Mouse (Mus musculus) limb, embryonic 15.5 days (tissue): Measurements from ENCODE around the gene Ift43. TPM values are rescaled to one million over a fixed set of nuclear protein-coding genes. Genes with fewer than 3 reads are reported as not detected.

Experiments
- ATAC-seq: fragments of 200-750 bp; cut with Nextera tagmentation; 2 replicates; pipeline ENCODE4 v1.8.0; 2017; ENCODE audit warnings: low read depth, moderate TSS enrichment; ENCODE audit not compliant: insufficient number of reproducible peaks, low FRiP score, low TSS enrichment
- H3K27ac ChIP-seq: fragments of 300-500 bp; sonication (generic); 2 replicates; pipeline ENCODE4 v1.5.1; 2015; ENCODE audit warnings: moderate library complexity, mild to moderate bottlenecking, inconsistent platforms
- H3K27me3 ChIP-seq: fragments of 300-500 bp; sonication (generic); 2 replicates; pipeline ENCODE4 v1.6.1; 2015; ENCODE audit warnings: inconsistent platforms
- H3K36me3 ChIP-seq: fragments of 300-500 bp; sonication (generic); 2 replicates; pipeline ENCODE4 v1.6.1; 2015; ENCODE audit warnings: inconsistent platforms
- H3K4me1 ChIP-seq: fragments of 300-500 bp; sonication (generic); 2 replicates; pipeline ENCODE4 v1.6.1; 2015; ENCODE audit warnings: inconsistent platforms
- H3K4me2 ChIP-seq: fragments of 300-500 bp; sonication (generic); 2 replicates; pipeline ENCODE4 v1.6.1; 2015; ENCODE audit warnings: mild to moderate bottlenecking, inconsistent platforms
- H3K4me3 ChIP-seq: fragments of 300-500 bp; sonication (generic); 2 replicates; pipeline ENCODE4 v1.5.1; 2015; ENCODE audit warnings: mild to moderate bottlenecking, inconsistent platforms
- H3K9ac ChIP-seq: fragments of 300-500 bp; sonication (generic); 2 replicates; pipeline ENCODE4 v1.6.1; 2015; ENCODE audit warnings: inconsistent platforms
- H3K9me3 ChIP-seq: fragments of 300-500 bp; sonication (generic); 2 replicates; pipeline ENCODE4 v1.6.1; 2016; ENCODE audit warnings: inconsistent platforms
- WGBS: fragments of 180-500 bp; shearing (Covaris S2); methylation state at CpG from one replicate; pipeline ENCODE4 v1.1.7; 2015; 5-methylcytosine and 5-hydroxymethylcytosine counted together
- polyA plus RNA-seq: library from polyadenylated mRNA; unstranded; fragments of >200 nt; fragmentation: Nextera tagmentation; extraction: Ambion mirVana; gene quantifications from 2 replicates; pipeline ENCODE4 v1.2.1, GENCODE M21; 2015

Gene Ift43
- polyA plus RNA-seq, 1 experiment from 2014 or later = 78.3 TPM

- 35% methylated on average over 2 of the region's 2 CpGs for WGBS
- Histone ChIP-seq H3K27me3 (no peaks in the 10 kb centered on the region), H3K4me1 (peaks cover 22% of the 10 kb centered on the region), H3K9me3 (no peaks in the 10 kb centered on the region), H3K27ac (no peak overlapping the region), H3K9ac (no peak overlapping the region), H3K4me2 (no peak overlapping the region), H3K36me3 (no peaks in the 10 kb centered on the region), H3K4me3 (no peak overlapping the region)
- ATAC-seq = no peak
Observed at GRCm38 (mm10) chr12:86132799-86133198, 50.5 kb downstream of the Ift43 start.

- H3K4me2 ChIP-seq = no peak overlapping the region
- H3K9me3 ChIP-seq = no peaks in the 10 kb centered on the region
- 0 out of 2 replicates have a peak, but pooled peaks cover 8% of the 10 kb centered on the region for H3K36me3 ChIP-seq
- H3K9ac ChIP-seq = no peak overlapping the region
- WGBS = 48% methylated on average over 4 of the region's 4 CpGs
- H3K27me3 ChIP-seq = no peaks in the 10 kb centered on the region
- no peak for ATAC-seq
- no peak overlapping the region for H3K27ac ChIP-seq
- peaks cover 8% of the 10 kb centered on the region; the same call in 1 of the 2 replicates for H3K4me1 ChIP-seq
- H3K4me3 ChIP-seq = no peak overlapping the region
Observed at GRCm38 (mm10) chr12:86135691-86136090, 53.4 kb downstream of the Ift43 start.

- WGBS = 66% methylated on average over 9 of the region's 9 CpGs
- Histone ChIP-seq H3K9me3 (no peaks in the 10 kb centered on the region), H3K4me3 (no peak overlapping the region), H3K36me3 (0 out of 2 replicates have a peak, but pooled peaks cover 8% of the 10 kb centered on the region), H3K27ac (no peak overlapping the region), H3K27me3 (no peaks in the 10 kb centered on the region), H3K4me1 (peaks cover 8% of the 10 kb centered on the region; the same call in 1 of the 2 replicates), H3K4me2 (no peak overlapping the region), H3K9ac (no peak overlapping the region)
- no peak for ATAC-seq
Observed at GRCm38 (mm10) chr12:86138696-86139095, 56.4 kb downstream of the Ift43 start.

DNA sequence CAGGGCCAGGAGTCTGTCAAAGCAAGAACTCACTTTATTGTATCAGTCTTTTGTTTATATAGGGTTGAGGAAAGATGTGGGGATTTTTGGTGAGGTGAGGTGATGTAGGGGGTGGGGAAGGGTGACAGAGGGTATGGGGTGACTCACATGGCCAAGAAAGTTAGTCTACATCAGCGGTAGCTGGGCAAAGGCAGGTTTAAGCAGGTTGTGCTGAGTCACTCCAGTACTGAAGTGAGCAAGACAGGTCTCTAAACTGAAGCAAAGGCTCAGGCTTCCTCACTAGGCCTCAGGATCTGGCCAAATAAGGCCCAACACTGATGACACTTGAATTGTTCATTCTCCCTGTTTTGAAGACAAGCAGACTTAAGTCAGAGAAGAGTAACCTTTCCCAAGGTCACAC, 60.0 kb downstream of the Ift43 start:
- Histone ChIP-seq H3K36me3 (0 out of 2 replicates have a peak, but pooled peaks cover 8% of the 10 kb centered on the region), H3K9ac (no peak overlapping the region), H3K4me3 (no peak overlapping the region), H3K4me2 (no peak overlapping the region), H3K9me3 (no peaks in the 10 kb centered on the region), H3K4me1 (no peaks in the 10 kb centered on the region), H3K27ac (no peak overlapping the region), H3K27me3 (no peaks in the 10 kb centered on the region)
- 86% methylated on average over 1 of the region's 1 CpGs for WGBS
- no peak for ATAC-seq

GRCm38 (mm10) chr12:86146246-86146645, 63.9 kb downstream of the Ift43 start:
- no peak for ATAC-seq
- H3K4me3 ChIP-seq = no peak overlapping the region
- no peaks in the 10 kb centered on the region for H3K27me3 ChIP-seq
- H3K9me3 ChIP-seq = no peaks in the 10 kb centered on the region
- H3K4me2 ChIP-seq = no peak overlapping the region
- no peak overlapping the region for H3K9ac ChIP-seq
- WGBS = 85% methylated on average over 3 of the region's 3 CpGs
- no peaks in the 10 kb centered on the region for H3K4me1 ChIP-seq
- peaks cover 7% of the 10 kb centered on the region; the same call in 1 of the 2 replicates for H3K36me3 ChIP-seq
- H3K27ac ChIP-seq = no peak overlapping the region

DNA sequence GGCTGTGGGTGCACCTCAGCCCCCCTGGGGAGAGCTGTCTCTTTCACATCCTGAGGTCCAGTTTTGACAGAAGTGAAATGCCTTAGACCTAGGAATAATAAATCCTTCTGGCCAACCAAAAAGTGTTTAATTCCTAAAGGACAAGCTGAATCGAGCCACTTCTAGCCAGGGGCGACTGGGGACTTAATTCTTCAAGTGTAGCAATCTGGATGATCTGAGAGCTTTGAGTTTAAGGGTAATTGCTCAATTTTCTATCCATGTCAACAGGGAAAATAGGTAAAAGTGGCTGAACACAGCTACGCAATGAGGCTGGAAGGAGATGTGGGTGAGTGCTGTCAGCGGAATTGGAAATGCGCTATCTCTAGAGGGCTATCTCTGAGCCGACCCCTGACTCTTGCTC, 65.9 kb downstream of the Ift43 start:
- H3K36me3 ChIP-seq = peaks cover 7% of the 10 kb centered on the region; the same call in 1 of the 2 replicates
- H3K4me3 ChIP-seq = no peak overlapping the region
- H3K4me2 ChIP-seq = no peak overlapping the region
- 87% methylated on average over 6 of the region's 6 CpGs for WGBS
- 0 out of 2 replicates have a peak, but pooled peaks cover 4% of the 10 kb centered on the region for H3K4me1 ChIP-seq
- no peaks in the 10 kb centered on the region for H3K27me3 ChIP-seq
- no peak overlapping the region for H3K27ac ChIP-seq
- H3K9ac ChIP-seq = no peak overlapping the region
- no peak for ATAC-seq
- H3K9me3 ChIP-seq = no peaks in the 10 kb centered on the region

DNA sequence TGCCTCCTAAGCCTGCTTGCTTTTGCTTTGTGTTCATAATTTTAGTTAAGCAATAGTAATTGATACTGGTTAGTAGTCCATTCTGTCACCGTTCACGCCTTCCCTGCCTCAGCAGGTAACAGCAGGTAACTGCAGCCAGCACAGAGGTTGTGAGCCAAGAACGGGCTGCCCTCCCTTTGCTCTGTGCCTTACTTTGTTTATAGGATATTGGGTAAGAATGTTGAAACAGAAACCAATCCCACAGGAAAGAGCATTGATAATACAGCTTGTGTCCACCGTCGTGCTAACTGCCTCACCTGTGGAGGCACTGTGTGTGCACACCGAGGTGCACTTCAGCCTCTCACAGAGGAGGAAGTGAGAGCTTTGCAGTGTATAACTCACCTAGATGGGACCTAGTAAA, 66.7 kb downstream of the Ift43 start:
- no peaks in the 10 kb centered on the region for H3K9me3 ChIP-seq
- no peak overlapping the region for H3K27ac ChIP-seq
- H3K4me1 ChIP-seq = peaks cover 7% of the 10 kb centered on the region; the same call in 1 of the 2 replicates
- H3K9ac ChIP-seq = no peak overlapping the region
- no peak for ATAC-seq
- 80% methylated on average over 6 of the region's 6 CpGs for WGBS
- peaks cover 7% of the 10 kb centered on the region; the same call in 1 of the 2 replicates for H3K36me3 ChIP-seq
- H3K4me2 ChIP-seq = no peak overlapping the region
- H3K4me3 ChIP-seq = no peak overlapping the region
- H3K27me3 ChIP-seq = no peaks in the 10 kb centered on the region

- WGBS = 50% methylated on average over 12 of the region's 12 CpGs
- ATAC-seq = no peak
- H3K4me2 ChIP-seq = no peak overlapping the region
Observed at GRCm38 (mm10) chr12:86151941-86152340, 69.6 kb downstream of the Ift43 start.

DNA sequence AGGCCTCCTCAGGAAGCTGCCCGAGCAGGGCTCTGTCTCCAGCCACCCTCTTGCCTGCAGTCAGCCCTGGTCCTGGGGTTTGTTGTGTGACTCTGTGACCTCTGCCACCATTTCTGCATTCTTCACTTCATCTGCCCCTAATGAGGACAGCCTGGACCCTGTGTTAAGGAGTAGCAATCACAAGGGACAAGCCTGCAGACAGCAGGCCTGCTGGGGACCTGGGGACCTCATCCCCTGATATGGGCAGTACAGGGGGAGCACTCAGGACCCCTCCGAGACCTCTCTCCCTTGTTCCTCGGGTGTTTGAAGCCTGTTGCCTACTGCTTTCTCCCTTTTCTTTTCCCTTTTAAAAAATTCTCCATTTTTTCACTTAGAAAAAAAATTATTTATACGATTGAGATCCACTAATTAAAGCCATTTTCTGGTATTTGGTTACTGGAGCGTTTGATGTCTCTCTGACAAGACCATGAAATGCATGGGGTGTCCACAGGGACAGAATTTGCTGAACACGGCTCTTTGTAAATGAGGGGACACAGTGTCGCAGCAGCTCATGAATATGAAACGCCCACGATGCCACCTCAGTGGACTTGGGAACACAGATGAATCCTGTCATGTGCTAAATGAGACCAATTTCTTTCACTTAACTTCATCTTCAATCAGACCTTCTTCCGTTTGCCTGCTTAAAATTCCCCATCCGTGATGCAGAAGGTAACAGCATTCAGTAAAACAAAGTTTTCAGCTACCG, 71.0 kb downstream of the Ift43 start:
- WGBS = 81% methylated on average over 12 of the region's 12 CpGs
- Histone ChIP-seq H3K27me3 (no peaks in the 10 kb centered on the region), H3K4me3 (no peak overlapping the region), H3K27ac (no peak overlapping the region), H3K4me2 (no peak overlapping the region), H3K4me1 (peaks cover 26% of the 10 kb centered on the region), H3K36me3 (peaks cover 3% of the 10 kb centered on the region; the same call in 1 of the 2 replicates), H3K9ac (no peak overlapping the region), H3K9me3 (no peaks in the 10 kb centered on the region)
- no peak for ATAC-seq

More at GRCm38 (mm10) chr12:86151941-86152340, 69.6 kb downstream of the Ift43 start:
- no peaks in the 10 kb centered on the region for H3K9me3 ChIP-seq
- H3K27me3 ChIP-seq = no peaks in the 10 kb centered on the region
- H3K36me3 ChIP-seq = peaks cover 7% of the 10 kb centered on the region; the same call in 1 of the 2 replicates
- H3K4me1 ChIP-seq = peaks cover 12% of the 10 kb centered on the region; the same call in 1 of the 2 replicates
- no peak overlapping the region for H3K4me3 ChIP-seq
- H3K9ac ChIP-seq = no peak overlapping the region
- H3K27ac ChIP-seq = no peak overlapping the region

- Histone ChIP-seq H3K9me3 (no peaks in the 10 kb centered on the region), H3K4me2 (no peak overlapping the region), H3K9ac (no peak overlapping the region), H3K4me3 (no peak overlapping the region), H3K36me3 (peaks cover 2% of the 10 kb centered on the region; the same call in 1 of the 2 replicates), H3K4me1 (peaks cover 34% of the 10 kb centered on the region), H3K27me3 (no peaks in the 10 kb centered on the region), H3K27ac (no peak overlapping the region)
- WGBS = 91% methylated on average over 8 of the region's 8 CpGs
- ATAC-seq = no peak
Observed at GRCm38 (mm10) chr12:86155176-86155575, 72.8 kb downstream of the Ift43 start.

- H3K4me3 ChIP-seq = no peak overlapping the region
- H3K4me1 ChIP-seq = peaks cover 34% of the 10 kb centered on the region
- H3K27ac ChIP-seq = no peak overlapping the region
- H3K4me2 ChIP-seq = no peak overlapping the region
- no peak for ATAC-seq
- H3K27me3 ChIP-seq = no peaks in the 10 kb centered on the region
- H3K36me3 ChIP-seq = no peaks in the 10 kb centered on the region; the same call in 1 of the 2 replicates
- H3K9me3 ChIP-seq = 0 out of 2 replicates have a peak, but pooled peaks cover 3% of the 10 kb centered on the region
- no peak overlapping the region for H3K9ac ChIP-seq
- 84% methylated on average over 8 of the region's 8 CpGs for WGBS
Observed at GRCm38 (mm10) chr12:86157166-86157565, 74.8 kb downstream of the Ift43 start.

DNA sequence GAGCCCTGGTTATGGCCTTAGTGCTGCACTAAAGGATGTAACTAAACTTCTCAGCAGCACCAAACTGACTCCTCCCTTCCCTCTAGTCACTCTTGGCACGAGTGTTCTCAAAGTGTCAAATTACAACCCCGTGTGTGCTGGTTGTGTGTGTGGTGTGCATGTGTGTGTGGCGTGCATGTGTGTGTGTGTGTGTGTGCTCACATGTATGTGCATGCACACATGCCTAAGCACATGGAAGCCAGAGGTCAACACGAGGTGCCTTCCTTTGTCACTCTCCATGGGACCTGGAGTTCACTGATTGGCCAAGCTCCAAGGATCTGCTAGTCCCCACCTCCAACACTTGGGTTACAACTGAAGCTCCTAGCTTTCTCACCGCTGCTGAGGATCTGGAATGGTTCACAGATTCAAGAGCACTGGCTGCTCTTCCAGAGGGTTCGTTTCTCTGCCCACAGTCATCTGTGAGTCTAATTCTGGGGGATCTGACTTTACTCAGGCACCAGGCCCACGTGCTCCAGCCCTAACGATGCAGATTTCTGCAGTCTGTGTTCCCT, 75.6 kb downstream of the Ift43 start:
- Histone ChIP-seq H3K4me1 (peaks cover 35% of the 10 kb centered on the region), H3K36me3 (no peaks in the 10 kb centered on the region; the same call in 1 of the 2 replicates), H3K27me3 (no peaks in the 10 kb centered on the region), H3K9me3 (0 out of 2 replicates have a peak, but pooled peaks cover 3% of the 10 kb centered on the region), H3K4me3 (no peak overlapping the region), H3K4me2 (no peak overlapping the region), H3K27ac (peak overlapping the region; percentile 75), H3K9ac (no peak overlapping the region)
- peak; percentile 47; the same call in 1 of the 2 replicates for ATAC-seq
- WGBS = 10% methylated on average over 8 of the region's 8 CpGs
